Mouse (Mus musculus): ENCODE results near the gene Kcnd2. TPM values are rescaled to one million over a fixed set of nuclear protein-coding genes. Genes with fewer than 3 reads are reported as not detected.

Gene Kcnd2
- polyA plus RNA-seq, 1 experiment from 2014 or later: 0.06 TPM

GRCm38 (mm10) chr6:21216206-21217020 is 1.1 kb downstream of the Kcnd2 start:
- peaks cover 24% of the 10 kb centered on the region; the same call in 1 of the 2 replicates for H3K27me3 ChIP-seq (replicated peaks; ENCODE audit: insufficient read depth, low read length)
- no peaks in the 10 kb centered on the region for H3K36me3 ChIP-seq (ENCODE audit: insufficient read depth, low read length)
- H3K4me3 ChIP-seq (ENCODE audit: low read depth, low read length): no peak overlapping the region
- ATAC-seq: no peak
- no peaks in the 10 kb centered on the region; the same call in 1 of the 2 replicates for H3K4me1 ChIP-seq (ENCODE audit: insufficient read depth, low read depth, low read length)
- TF ChIP-seq CTCF (IDR thresholded peaks at IDR 0.05) (no peak), EP300 (IDR thresholded peaks at IDR 0.05) (no peak)
- H3K4me2 ChIP-seq (replicated peaks; ENCODE audit: low read depth, low read length): no peak overlapping the region
- no peak overlapping the region for H3K9ac ChIP-seq (replicated peaks; ENCODE audit: low read depth)
- H3K27ac ChIP-seq (ENCODE audit: low read length): no peak overlapping the region
- no peak for DNase-seq (ENCODE audit: low spot score)
- WGBS: 90% methylated on average over 27 of the region's 27 CpGs
- no peaks in the 10 kb centered on the region for H3K9me3 ChIP-seq (ENCODE audit: low read length)

GRCm38 (mm10) chr6:21217156-21217555 is 1.9 kb downstream of the Kcnd2 start:
- Histone ChIP-seq H3K27ac (ENCODE audit: low read length) (no peak overlapping the region), H3K9me3 (ENCODE audit: low read length) (no peaks in the 10 kb centered on the region), H3K4me1 (ENCODE audit: insufficient read depth, low read depth, low read length) (no peaks in the 10 kb centered on the region; the same call in 1 of the 2 replicates), H3K9ac (replicated peaks; ENCODE audit: low read depth) (no peak overlapping the region), H3K4me3 (ENCODE audit: low read depth, low read length) (no peak overlapping the region), H3K27me3 (replicated peaks; ENCODE audit: insufficient read depth, low read length) (peaks cover 24% of the 10 kb centered on the region; the same call in 1 of the 2 replicates), H3K36me3 (ENCODE audit: insufficient read depth, low read length) (no peaks in the 10 kb centered on the region), H3K4me2 (replicated peaks; ENCODE audit: low read depth, low read length) (no peak overlapping the region)
- 91% methylated on average over 10 of the region's 10 CpGs for WGBS
- TF ChIP-seq CTCF (IDR thresholded peaks at IDR 0.05) (no peak), EP300 (IDR thresholded peaks at IDR 0.05) (no peak)
- DNase-seq (ENCODE audit: low spot score) (no peak), ATAC-seq (no peak)

- no peaks in the 10 kb centered on the region for H3K27me3 ChIP-seq (replicated peaks; ENCODE audit: insufficient read depth, low read length)
- no peaks in the 10 kb centered on the region for H3K36me3 ChIP-seq (ENCODE audit: insufficient read depth, low read length)
- TF ChIP-seq CTCF (IDR thresholded peaks at IDR 0.05) (no peak), EP300 (IDR thresholded peaks at IDR 0.05) (no peak)
- no peak overlapping the region for H3K27ac ChIP-seq (ENCODE audit: low read length)
- H3K9me3 ChIP-seq (ENCODE audit: low read length): no peaks in the 10 kb centered on the region
- no peaks in the 10 kb centered on the region for H3K4me1 ChIP-seq (ENCODE audit: insufficient read depth, low read depth, low read length)
- ATAC-seq (no peak), DNase-seq (ENCODE audit: low spot score) (no peak)
- H3K9ac ChIP-seq (replicated peaks; ENCODE audit: low read depth): no peak overlapping the region
- no peak overlapping the region for H3K4me3 ChIP-seq (ENCODE audit: low read depth, low read length)
- H3K4me2 ChIP-seq (replicated peaks; ENCODE audit: low read depth, low read length): no peak overlapping the region
- WGBS: 90% methylated on average over 4 of the region's 4 CpGs
Measured at GRCm38 (mm10) chr6:21226124-21226523, 10.8 kb downstream of the Kcnd2 start.

GRCm38 (mm10) chr6:21259031-21259430 is 43.7 kb downstream of the Kcnd2 start:
- no peaks in the 10 kb centered on the region for H3K27me3 ChIP-seq (replicated peaks; ENCODE audit: insufficient read depth, low read length)
- no peaks in the 10 kb centered on the region for H3K9me3 ChIP-seq (ENCODE audit: low read length)
- no peak overlapping the region for H3K9ac ChIP-seq (replicated peaks; ENCODE audit: low read depth)
- no peak overlapping the region for H3K4me2 ChIP-seq (replicated peaks; ENCODE audit: low read depth, low read length)
- no peaks in the 10 kb centered on the region for H3K36me3 ChIP-seq (ENCODE audit: insufficient read depth, low read length)
- TF ChIP-seq CTCF (IDR thresholded peaks at IDR 0.05) (no peak), EP300 (IDR thresholded peaks at IDR 0.05) (no peak)
- WGBS: 52% methylated on average over 5 of the region's 5 CpGs
- DNase-seq (ENCODE audit: low spot score) (no peak), ATAC-seq (no peak)
- H3K4me1 ChIP-seq (ENCODE audit: insufficient read depth, low read depth, low read length): no peaks in the 10 kb centered on the region
- H3K4me3 ChIP-seq (ENCODE audit: low read depth, low read length): no peak overlapping the region
- H3K27ac ChIP-seq (ENCODE audit: low read length): no peak overlapping the region

- DNase-seq (ENCODE audit: low spot score) (no peak), ATAC-seq (no peak)
- Histone ChIP-seq H3K9ac (replicated peaks; ENCODE audit: low read depth) (no peak overlapping the region), H3K27me3 (replicated peaks; ENCODE audit: insufficient read depth, low read length) (no peaks in the 10 kb centered on the region), H3K9me3 (ENCODE audit: low read length) (no peaks in the 10 kb centered on the region), H3K36me3 (ENCODE audit: insufficient read depth, low read length) (no peaks in the 10 kb centered on the region), H3K4me1 (ENCODE audit: insufficient read depth, low read depth, low read length) (no peaks in the 10 kb centered on the region), H3K27ac (ENCODE audit: low read length) (no peak overlapping the region), H3K4me3 (ENCODE audit: low read depth, low read length) (no peak overlapping the region), H3K4me2 (replicated peaks; ENCODE audit: low read depth, low read length) (no peak overlapping the region)
- TF ChIP-seq CTCF (IDR thresholded peaks at IDR 0.05) (no peak), EP300 (IDR thresholded peaks at IDR 0.05) (no peak)
- WGBS: 52% methylated on average over 2 of the region's 2 CpGs
Measured at GRCm38 (mm10) chr6:21267897-21268296, 52.6 kb downstream of the Kcnd2 start.

- H3K27ac ChIP-seq (ENCODE audit: low read length): no peak overlapping the region
- TF ChIP-seq EP300 (IDR thresholded peaks at IDR 0.05): no peak
- no peak for TF ChIP-seq CTCF (IDR thresholded peaks at IDR 0.05)
Measured at GRCm38 (mm10) chr6:21277343-21277933, 62.1 kb downstream of the Kcnd2 start.

More at GRCm38 (mm10) chr6:21277343-21277933, 62.1 kb downstream of the Kcnd2 start:
- Histone ChIP-seq H3K9me3 (ENCODE audit: low read length) (no peaks in the 10 kb centered on the region), H3K27me3 (replicated peaks; ENCODE audit: insufficient read depth, low read length) (no peaks in the 10 kb centered on the region), H3K4me3 (ENCODE audit: low read depth, low read length) (no peak overlapping the region), H3K4me2 (replicated peaks; ENCODE audit: low read depth, low read length) (no peak overlapping the region), H3K4me1 (ENCODE audit: insufficient read depth, low read depth, low read length) (no peaks in the 10 kb centered on the region), H3K9ac (replicated peaks; ENCODE audit: low read depth) (no peak overlapping the region), H3K36me3 (ENCODE audit: insufficient read depth, low read length) (no peaks in the 10 kb centered on the region)
- DNase-seq (ENCODE audit: low spot score) (no peak), ATAC-seq (no peak)
- WGBS: 68% methylated on average over 6 of the region's 6 CpGs

Data from lung, postnatal 0 days (tissue).